Mouse (Mus musculus): ENCODE measurements around the gene Aspn. TPM values are rescaled to one million over a fixed set of nuclear protein-coding genes. Genes with fewer than 3 reads are reported as not detected.

Aspn gene
- not detected for total RNA-seq (2023)

GRCm38 (mm10) chr13:49544279-49544678 lies at the start of gene Aspn:
Gene Aspn, plus strand, starts transcription at chr13:49544443.

GRCm38 (mm10) chr13:49504510-49504909 lies 39.7 kb upstream of the Aspn start, which contains the start of gene Ecm2:
Gene Ecm2, plus strand, starts transcription at chr13:49504810.

GRCm38 (mm10) chr13:49581541-49582530 lies 37.6 kb downstream of the Aspn start, which contains the start of gene Omd:
Gene Omd, plus strand, starts transcription at chr13:49582462.

GRCm38 (mm10) chr13:49607714-49608113 lies 63.5 kb downstream of the Aspn start, which contains the start of gene Ogn:
Gene Ogn, plus strand, starts transcription at chr13:49608046.

Other genes starting within 250 kb of the Aspn start
- gene Fgd3, start 224.1 kb upstream of the Aspn start, total RNA-seq (2023): 100 to 1,000 TPM; 103 to 105 TPM
- gene Bicd2, start 202.9 kb upstream of the Aspn start, total RNA-seq (2023): 10 to 100 TPM; 15.3 to 18.7 TPM
- gene Ippk, start 123.2 kb upstream of the Aspn start, total RNA-seq (2023): 1 to 10 TPM; 4.6 to 5.2 TPM
- gene Tes3-ps, start 51.1 kb upstream of the Aspn start, total RNA-seq (2023): under 1 TPM; 0.53 to 0.80 TPM
- not detected for gene Ecm2, start 39.6 kb upstream of the Aspn start, total RNA-seq (2023)
- not detected for gene Omd, start 38.0 kb downstream of the Aspn start, total RNA-seq (2023)
- not detected for gene Ogn, start 63.6 kb downstream of the Aspn start, total RNA-seq (2023)
- gene Cenpp, start 108.3 kb downstream of the Aspn start, total RNA-seq (2023): 1 to 10 TPM; 6.8 to 7.1 TPM
- gene Nol8, start 108.6 kb downstream of the Aspn start, total RNA-seq (2023): 1 to 10 TPM; 7.8 to 8.8 TPM
- gene Iars, start 137.7 kb downstream of the Aspn start, total RNA-seq (2023): 10 to 100 TPM; 29.3 to 39.0 TPM